Mouse (Mus musculus): ENCODE results near the gene Mia.

Gene Mia

DNA sequence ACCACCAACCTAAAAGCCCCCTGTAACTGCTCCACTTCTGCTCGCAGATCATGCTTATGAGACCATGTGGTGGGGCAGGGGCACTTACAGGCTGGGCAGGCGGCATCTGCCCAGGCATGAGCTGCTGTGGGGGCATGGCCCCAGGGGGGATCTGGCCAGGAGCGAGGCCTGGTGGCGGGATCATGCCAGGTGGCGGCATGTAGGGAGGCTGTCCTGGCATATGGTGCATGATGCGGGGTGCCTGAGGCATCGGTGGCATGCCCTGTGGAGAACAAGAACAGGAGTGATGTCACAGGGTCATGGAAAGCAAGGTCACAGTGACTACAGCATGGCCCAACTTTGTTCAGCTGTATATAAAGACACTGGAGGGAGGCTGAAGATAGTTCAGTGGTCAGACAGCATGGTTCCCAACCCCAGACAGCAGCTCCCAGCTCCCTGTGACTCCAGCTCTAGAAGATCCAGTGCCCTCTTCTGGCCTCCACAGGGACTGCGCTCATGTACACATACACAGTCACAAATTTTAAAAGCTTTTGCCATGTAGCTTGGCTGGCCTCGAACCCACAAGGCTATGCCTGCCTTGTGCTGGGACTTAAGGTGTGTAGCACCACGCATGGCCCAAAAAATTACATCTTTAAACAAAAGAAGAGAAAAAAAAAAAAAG lies 8.4 kb upstream of the Mia start:
- intact Hi-C loops (cut with DNase I): no loop called here

DNA sequence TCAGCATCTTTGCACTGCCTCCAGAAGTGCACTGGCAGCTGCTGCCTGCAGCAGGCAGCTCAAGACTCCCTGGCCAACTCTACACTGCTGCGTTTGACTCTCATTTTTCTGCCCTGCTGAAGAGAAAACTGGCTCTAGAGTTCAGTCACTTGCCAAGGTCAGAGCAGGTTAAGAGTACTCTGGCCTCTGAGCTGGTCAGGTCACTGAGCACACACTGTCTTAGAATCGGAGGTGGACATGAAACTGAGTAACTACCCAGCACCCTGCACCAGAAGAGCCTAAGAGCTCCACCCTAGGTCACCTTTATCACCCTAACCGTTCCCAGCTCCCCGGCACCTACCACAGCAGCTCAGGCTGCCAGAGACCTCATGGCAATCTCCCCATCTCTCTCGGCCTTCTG lies 5.0 kb upstream of the Mia start:
- intact Hi-C loops (cut with DNase I): no loop called here

DNA sequence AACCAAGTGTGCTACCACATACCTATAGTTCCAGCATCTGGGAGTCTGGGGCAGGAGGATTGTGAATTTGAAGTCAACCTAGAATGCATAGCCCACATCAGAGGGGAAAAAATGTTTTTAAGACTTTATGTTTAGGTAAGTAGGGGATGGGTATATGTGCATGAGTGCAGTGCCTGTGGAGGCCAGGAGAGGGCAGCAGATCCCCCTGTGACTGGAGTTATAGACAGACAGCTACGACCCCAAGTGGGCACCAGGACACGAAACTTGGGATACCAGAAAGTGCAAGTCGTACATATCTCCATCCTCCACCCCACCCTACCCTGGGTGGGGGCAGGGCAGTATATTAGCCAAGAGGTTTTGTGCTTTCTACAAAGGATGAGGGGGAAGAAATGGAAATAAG lies 4.0 kb upstream of the Mia start:
- intact Hi-C loops (cut with DNase I): no loop called here

DNA sequence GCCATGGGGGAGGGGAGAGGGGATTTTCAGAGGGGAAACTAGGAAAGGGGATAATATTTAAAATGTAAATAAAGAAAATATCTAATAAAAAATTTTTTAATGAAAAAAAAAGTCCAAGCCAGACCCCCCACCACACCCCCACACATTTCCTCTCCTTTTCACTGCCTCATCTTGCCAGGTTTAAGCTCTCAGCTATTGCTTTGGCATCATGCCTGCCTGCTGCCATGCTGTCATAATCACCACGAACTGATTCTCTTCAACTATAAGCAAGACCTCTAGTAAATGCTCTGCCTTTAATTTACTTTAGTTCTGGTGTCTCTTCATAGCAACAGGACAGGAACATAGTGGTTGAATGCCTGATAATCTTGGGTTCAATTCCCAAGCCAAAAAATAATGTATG lies 1.5 kb upstream of the Mia start:
- intact Hi-C loops (cut with DNase I): no loop called here

DNA sequence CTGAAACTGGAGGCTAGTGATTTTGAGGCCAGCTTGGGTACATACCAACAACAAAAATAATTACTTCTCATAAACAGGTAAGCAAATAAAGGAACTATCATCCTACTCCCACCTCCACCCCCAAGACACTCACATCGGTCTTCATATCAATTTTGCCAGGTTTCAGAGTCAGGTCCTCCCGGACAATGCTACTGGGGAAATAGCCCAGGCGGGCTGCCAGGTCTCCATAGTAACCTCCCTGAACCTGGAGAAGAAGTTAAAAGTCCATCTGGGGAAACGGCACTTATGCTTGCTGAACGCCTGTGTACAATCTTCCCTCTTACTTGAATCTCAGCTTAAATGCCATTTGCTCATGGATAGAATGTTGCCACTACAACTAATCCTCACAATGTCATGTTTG lies 921 bp downstream of the Mia start:
- intact Hi-C loops (cut with DNase I): no loop called here

DNA sequence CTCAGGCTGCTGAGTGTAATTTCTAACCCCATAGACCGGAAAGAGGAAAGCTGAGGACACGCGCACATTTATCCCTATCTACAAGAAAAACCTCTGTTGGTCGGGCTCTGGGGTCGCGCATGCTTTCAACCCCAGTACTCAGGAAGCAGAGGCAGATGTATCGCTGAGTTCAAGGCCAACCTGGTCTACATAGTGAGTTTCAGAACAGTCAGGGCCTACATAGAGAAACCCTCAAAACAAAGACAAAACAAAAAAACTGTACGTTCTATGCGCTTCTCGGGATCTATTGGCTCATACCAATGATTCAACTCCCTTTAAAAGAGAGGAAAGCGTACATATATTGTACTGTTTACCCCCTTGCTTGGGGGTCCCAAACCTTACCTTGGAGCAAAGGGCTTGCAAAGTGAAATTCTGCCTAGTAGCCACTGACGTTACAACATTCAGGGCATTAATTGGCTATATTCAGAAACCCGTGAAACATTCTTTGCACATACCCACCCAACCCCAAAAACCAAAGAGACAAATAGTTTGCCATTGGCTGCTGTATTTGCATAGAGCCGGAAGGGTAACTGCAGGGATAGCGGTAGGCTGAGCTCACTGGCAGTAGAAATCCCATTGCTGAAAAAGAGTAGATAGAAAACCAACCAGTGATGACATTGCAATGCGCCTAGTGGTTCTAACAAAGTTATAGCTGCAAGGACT lies 1.6 kb downstream of the Mia start:
- intact Hi-C loops (cut with DNase I): loop anchor here (2.0 kb wide), 1 partner anchor 15 kb away; the partner anchor contains the start of gene BC024978

DNA sequence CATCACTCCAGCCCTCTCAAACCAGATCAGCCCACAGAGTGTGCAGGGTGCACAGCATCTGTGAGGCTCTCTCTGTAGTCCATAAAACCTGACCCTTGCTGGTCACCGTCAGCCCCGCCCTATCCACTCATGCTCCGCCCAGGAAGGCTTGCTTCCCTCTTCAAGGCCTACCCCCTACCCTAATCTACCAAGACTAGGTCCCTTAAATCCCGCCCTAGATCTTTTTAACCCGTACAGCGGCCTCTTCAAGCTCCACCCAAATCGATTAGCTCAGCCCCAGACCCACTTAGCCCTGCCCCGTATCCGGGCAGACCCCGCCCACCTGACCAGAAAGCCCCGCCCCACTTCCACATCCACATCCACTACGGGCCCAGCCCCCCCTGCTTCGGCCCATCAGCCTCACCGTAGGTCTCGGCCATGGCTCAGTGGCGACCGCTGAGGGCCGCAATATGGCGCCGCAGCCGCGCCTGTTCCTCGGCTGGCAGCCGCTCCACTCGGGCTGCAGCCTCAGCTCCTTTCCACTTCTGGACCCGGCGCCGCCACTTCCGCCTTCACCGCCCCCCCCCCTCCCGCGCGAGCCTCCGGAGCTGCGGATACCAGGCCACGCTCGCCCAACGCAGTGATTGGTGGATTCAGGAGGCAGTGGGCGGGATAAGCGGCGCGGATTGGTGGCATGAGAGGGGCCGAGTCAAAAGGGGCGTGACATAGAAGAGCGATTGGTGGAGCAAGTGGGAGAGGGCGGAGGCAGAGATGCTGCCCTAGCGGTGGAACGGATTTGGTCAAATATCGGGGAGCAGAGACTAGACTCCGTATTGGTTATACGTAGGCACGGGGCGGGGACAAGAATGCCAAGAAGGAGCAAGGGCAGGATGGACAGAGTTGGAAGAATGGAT lies 2.4 kb downstream of the Mia start, which contains the start of gene Rab4b:
Rab4b (minus strand) TSS at position 573 of the 893 bp plus-strand sequence.
- intact Hi-C loops (cut with DNase I): loop anchor here (2.0 kb wide), 1 partner anchor 16 kb away; the partner anchor contains the start of gene BC024978

DNA sequence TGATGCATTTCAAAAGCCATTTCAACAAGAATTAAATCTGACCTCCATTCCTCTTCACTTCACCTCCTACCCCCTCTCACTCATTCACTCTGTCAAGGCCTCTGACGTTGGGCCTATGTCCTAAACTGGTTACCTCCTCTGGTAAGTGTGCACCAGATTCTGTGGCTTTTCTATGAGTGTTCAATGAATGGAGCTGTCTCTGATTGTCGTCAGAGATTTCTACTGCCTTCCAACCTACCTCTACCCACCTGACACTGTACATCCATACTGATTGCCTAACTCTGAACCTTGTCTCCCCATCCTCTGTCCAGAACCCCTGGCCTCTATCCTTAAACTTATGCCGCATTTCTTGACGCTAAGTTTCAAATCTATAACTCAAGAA lies 3.0 kb downstream of the Mia start:
- intact Hi-C loops (cut with DNase I): loop anchor here (2.0 kb wide), 1 partner anchor 17 kb away; the partner anchor contains the start of gene BC024978

DNA sequence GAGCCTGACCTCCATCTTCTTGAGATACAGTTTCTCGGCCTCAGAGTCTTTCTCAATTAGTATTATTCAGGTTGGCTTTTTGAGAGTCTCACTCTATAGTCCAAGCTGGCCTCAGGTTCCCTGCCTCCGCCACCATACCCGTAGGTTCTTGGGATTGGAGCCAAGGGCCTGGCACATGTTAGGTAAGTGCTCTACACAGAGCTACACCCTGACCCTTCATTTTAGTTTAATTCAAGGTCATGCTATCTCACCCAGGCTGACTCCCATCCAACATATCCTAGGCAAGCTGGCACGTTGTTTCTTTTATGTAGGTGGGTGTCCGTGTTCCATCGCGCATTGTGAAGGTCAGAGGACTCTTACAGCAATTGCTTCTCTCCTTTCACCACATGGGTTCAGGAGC lies 6.1 kb downstream of the Mia start:
- intact Hi-C loops (cut with DNase I): no loop called here

DNA sequence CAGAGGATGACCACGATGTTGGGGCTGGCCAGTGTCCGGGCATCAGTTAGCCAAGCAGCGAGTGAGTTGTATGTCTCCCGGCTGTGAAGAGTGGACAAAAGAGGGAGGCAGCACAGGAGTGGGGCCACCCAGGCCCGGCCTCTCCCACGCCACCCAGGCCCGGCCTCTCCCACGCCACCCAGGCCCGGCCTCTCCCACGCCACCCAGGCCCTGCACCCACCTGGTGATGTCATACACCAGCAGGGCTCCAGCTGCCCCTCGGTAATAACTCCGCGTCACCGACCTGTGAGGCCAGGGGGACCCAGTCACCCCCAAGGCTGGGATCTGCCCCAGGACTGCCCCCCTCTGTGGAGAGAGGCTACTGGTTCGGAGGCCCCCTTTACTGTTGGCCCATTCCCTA lies 6.5 kb downstream of the Mia start:
- intact Hi-C loops (cut with DNase I): no loop called here

DNA sequence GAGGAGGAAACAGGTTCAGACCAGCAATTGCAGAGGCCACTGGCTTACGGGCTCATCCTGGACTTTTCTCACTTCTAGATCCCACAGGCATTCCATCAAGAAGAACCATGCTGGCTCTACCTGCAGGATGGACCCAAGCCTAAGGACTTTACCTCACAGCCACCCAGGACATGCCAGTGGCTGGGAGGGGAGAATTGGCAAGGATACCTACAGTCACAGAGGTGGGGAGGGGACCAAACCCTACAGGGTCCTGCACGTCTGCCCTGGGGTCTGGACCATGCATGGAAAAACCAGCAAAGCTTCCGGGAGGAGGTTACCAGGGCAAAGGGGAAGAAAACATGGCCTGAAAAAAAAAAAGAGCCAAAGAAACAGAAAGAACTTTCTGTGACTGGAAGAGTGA lies 10.0 kb downstream of the Mia start:
- intact Hi-C loops (cut with DNase I): no loop called here

DNA sequence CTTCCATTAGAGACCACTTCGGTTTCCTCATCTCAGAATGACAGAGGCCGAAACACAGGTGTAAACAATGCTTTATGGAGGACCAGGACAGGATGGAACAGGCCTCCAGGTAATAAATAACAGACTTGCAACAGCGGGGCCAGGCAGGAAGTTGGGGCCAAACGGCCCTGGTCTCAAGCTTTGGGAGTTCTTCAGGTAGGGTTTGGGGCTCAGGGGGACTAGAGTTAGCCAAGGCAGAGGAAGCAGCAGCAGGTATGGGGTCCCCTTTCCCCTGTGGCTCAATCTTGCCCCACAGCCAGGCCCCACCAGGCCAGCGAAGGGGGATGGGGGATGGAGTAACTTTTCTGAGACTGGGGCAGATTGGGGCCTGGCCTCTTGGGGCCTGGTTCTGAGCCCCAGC lies 12.6 kb downstream of the Mia start:
- intact Hi-C loops (cut with DNase I): loop anchor here (5.0 kb wide), 1 partner anchor 59 kb away; the partner anchor contains the start of gene Itpkc

DNA sequence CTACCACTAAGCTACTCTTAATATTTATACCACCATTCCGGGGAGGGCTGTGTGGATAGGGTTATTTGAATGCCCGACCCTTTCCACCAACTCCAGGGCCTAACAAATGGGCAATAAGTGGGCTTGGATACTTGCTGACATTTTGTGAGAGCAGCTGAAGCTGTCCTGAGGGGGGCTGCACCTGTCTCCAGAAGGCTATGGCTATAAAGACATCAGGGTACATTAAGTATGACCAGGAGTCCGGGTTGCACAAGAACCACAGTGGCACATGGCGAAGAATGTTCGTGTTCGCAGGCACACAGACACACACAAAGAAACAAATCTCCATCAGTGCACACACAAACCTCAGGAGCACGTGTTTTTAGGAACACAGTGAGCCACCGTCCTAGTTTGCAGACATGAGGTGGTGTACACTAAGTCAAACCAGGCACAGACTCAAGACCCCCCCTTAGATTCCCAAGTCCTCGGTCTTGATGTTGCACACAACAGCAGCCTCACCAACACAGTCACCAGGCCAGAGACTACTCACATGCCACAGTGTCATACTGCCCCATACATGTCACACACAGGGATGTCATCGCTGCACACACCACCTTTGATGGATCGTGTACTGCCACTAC lies 13.4 kb downstream of the Mia start:
- intact Hi-C loops (cut with DNase I): loop anchor here (5.0 kb wide), 1 partner anchor 60 kb away; the partner anchor contains the start of gene Itpkc

DNA sequence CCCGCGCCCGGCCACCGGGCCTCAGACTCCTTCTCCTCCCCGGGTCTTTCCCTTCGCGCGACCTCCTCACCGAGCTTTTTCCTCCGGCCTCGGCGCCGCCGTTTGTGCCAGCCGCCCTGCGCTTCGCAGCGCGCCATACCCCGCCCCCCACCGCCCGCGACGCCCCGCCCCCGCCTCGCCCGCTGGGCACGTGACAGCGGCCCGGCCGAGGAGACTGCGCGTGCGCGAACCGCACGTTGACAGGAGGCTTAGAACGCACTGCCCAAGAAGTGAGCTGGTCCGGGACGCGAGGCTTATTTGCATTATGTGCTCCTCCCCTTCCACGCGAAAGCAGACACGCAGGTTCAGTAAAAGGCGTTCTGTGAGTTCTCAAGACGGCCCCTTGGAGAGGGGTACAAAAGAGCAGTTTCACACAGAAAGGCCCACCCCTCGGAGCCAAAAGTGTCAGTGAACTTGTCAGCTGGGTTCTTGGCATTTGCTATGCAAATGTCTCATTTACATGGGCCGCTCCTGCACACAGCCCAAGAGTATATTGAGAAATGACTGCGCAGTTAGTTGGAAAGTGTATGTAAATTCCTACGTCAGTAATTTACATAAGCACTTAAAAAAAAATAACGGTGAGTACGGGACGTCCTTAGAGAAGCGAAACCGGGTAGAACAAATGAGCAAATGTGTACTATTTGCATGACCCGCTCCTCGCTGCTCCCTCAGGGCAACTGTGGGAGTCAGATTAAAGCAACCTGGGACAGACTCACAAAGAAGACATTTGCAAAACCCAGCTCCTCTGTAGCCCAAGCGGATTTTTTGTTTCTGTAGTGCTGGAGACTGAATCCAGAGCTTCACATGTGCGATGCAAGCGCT lies 14.1 kb downstream of the Mia start, which contains the start of gene Egln2:
Egln2 (minus strand) TSS at position 189 of the 861 bp plus-strand sequence.
- intact Hi-C loops (cut with DNase I): loop anchor here (5.0 kb wide), 1 partner anchor 60 kb away; the partner anchor contains the start of gene Itpkc

DNA sequence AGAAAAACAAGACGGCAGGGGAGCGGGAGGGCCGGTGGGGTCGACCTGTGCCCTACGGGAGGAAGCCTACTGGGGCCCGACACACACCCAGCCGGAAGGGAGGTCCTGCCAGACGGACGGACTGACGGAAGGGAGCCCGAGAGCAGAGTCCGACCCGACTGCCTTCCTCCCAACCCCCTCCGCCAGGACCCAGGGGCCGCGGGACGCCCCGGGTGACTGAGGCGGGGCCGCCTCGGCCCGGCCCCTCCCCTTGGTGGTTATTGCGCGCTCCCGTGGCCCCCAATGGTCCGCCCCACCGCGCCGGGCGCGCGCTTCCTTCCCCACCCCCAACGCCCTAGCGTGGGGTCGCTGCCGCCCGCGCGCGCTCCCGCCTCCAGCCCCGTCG lies 14.7 kb downstream of the Mia start:
- intact Hi-C loops (cut with DNase I): loop anchor here (5.0 kb wide), 1 partner anchor 61 kb away; the partner anchor contains the start of gene Itpkc

DNA sequence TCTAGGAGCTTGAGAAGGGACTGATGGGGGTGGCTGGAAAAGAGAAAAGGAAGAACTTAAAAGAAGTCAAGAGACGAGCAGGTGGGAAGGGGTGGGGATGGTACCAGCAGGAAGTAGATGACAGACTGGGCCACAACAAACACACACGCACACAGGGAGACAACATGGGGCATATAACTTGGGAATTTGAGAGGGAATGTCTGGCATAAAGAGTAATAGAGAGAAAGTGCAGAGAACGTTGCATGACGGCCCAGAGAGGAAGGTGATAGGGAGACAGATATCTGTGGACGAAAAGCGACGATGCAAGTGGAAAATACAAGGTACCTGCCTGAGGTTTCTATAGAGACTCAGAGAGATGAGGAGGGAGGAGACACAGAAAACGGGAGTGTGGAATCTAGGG lies 15.3 kb downstream of the Mia start:
- intact Hi-C loops (cut with DNase I): loop anchor here (5.0 kb wide), 1 partner anchor 62 kb away; the partner anchor contains the start of gene Itpkc

DNA sequence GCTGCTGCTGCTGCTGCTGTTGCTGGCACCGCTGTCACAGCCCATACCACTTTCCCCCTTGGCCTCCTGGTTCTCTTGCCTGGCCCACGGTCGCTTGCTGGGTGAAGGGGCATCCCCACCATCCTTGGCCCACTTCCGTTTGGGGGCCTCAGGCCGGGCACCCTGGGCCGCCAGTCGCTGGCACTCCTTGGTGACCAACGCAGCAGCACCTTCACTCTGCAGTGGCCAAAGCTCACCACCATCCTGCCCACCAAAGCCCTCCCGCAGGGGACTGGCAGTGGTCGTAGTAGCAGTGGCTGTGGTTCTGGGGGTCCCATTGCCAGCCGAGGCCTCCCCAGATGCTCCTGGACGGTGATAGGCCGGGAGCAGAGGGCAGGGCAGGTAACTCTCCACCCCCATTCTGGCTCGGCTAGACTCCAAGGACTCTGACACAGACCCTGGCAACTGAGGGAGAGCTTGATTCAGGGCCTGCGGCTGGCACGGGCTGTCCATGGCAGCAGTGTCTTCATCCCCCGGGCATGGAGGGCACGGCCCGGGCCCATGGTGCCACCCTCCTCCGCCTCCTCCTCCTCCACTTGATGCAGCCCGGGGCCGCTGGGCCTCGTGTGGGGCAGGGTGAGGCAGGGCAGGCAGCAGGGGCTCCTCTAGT lies 15.8 kb downstream of the Mia start:
- intact Hi-C loops (cut with DNase I): loop anchor here (5.0 kb wide), 1 partner anchor 62 kb away; the partner anchor contains the start of gene Itpkc

DNA sequence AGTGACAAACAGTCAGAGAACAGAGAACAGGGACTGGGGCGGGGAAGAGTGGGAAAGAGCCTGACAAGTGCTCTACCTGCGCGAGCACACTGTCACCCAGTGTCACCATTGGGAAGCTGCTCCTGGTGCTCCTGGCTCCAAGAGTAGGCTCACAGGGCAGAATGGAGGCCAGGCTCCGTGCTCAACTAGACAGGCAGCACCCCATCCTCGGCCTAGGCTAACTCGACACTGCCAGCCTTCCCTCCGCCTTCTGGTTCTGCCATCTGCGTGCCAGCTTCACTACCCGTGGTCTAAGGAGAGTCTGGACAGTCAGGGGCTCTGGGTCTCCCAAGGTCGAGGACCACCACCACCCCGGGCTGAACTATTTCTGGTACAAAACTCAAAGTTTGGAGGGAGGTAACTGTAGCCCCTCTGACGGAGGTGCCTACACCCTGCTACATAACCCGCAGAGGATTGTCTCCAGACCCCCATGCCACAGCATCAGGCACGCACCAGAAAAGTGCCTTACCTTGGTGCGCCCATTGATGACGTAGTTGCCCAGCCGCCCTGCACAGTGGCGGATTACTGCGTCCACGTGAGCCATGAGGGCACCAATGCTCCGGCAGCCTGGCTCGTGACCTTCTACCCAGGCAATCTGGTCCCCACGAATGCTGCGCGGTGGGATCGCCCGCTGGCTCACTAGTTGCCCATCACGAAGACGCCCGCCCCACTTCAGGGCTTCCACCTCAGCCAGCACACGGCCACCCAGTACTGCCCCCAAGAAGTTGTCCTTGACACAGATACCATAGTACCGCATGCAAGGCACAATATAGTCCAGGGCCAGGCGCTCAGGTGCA lies 16.6 kb downstream of the Mia start:
- intact Hi-C loops (cut with DNase I): no loop called here

DNA sequence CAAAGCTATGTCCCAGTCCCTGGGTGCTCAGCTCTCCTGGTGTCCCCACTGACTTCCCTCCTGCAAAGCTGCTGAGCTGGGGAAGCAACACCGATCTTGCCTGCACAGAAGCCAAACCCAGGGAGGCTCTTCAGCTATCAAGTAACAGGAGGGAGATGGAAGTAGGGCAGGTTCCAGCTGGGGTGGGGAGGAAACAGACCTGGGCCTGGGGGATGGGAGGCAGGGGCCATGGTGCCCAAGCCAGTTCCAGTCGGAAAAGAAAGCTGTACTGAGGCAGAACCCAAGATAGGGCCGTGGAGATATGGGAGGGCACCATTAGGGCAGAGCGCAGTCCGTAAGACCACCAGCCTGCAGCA lies 17.5 kb downstream of the Mia start:
- intact Hi-C loops (cut with DNase I): no loop called here

Measured in adrenal gland (tissue).